Mouse (Mus musculus) bone marrow, adult 2 months (tissue): ENCODE data around the gene Olfr1453. TPM values are rescaled to one million over a fixed set of nuclear protein-coding genes. Genes with fewer than 3 reads are reported as not detected.
"Not testable (repeated sequence)": the region's sequence is repeated elsewhere in the genome, so short reads cannot be mapped to it uniquely, and the experiment has no call there.

Experiments
- H3K27ac ChIP-seq: fragments of 200-500 bp; 2 replicates; pipeline ENCODE4 v1.5.1; 2012; ENCODE audit warnings: low read depth, mild to moderate bottlenecking, control low read depth, inconsistent platforms, low read length; ENCODE audit not compliant: control insufficient read depth, poor library complexity, insufficient read depth
- H3K4me1 ChIP-seq: fragments of 200-500 bp; 2 replicates; pipeline ENCODE4 v1.6.1; 2011; ENCODE audit warnings: low read length; ENCODE audit not compliant: control insufficient read depth, insufficient read depth
- H3K4me3 ChIP-seq: fragments of 200-500 bp; replicated peaks from 2 replicates; pipeline ENCODE3; 2011; ENCODE audit warnings: mild to moderate bottlenecking, low read depth, low read length, control low read depth; ENCODE audit not compliant: control insufficient read depth
- CTCF ChIP-seq: fragments of 200-500 bp; IDR thresholded peaks from 2 replicates; pipeline ENCODE4 v1.5.1; 2011; ENCODE audit warnings: low read length, control low read depth; ENCODE audit not compliant: control insufficient read depth, insufficient read depth
- POLR2A ChIP-seq: fragments of 200-500 bp; IDR thresholded peaks from 2 replicates; pipeline ENCODE4 v1.6.1; 2011; ENCODE audit warnings: low read depth, mild to moderate bottlenecking, control low read depth, low read length, borderline replicate concordance; ENCODE audit not compliant: control insufficient read depth
- WGBS: fragments of 180-500 bp; shearing (Covaris S2); methylation state at CpG from one replicate; pipeline ENCODE4 v1.1.7; 2018; 5-methylcytosine and 5-hydroxymethylcytosine counted together
- polyA plus RNA-seq: library from polyadenylated mRNA; stranded (reverse); fragments of >200 nt; gene quantifications from 2 replicates; pipeline ENCODE4 v1.2.4, GENCODE M21; 2011; ENCODE audit warnings: low replicate concordance; ENCODE audit not compliant: missing spikeins, insufficient read depth, insufficient read length

Olfr1453 gene
- polyA plus RNA-seq, result not detected in 2 replicates

- no peaks in the 10 kb centered on the region for H3K4me1 ChIP-seq
- H3K4me3 ChIP-seq, result no peak within 1 kb of the TSS
- no peak within 1 kb of the TSS for H3K27ac ChIP-seq
- WGBS, result 40% methylated on average over 1 of the region's 1 CpGs
- TF ChIP-seq POLR2A (no peak), CTCF (no peak)
Observed at GRCm38 (mm10) chr19:13028227-13028626, at the start of gene Olfr1453. Gene Olfr1453, minus strand, starts transcription at chr19:13028327.

- TF ChIP-seq POLR2A, result no peak
- no peak for TF ChIP-seq CTCF
- no peaks in the 10 kb centered on the region for H3K4me1 ChIP-seq
- H3K4me3 ChIP-seq, result no peak within 1 kb of the TSS
- 61% methylated on average over 2 of the region's 2 CpGs for WGBS
- H3K27ac ChIP-seq, result no peak within 1 kb of the TSS
Observed at GRCm38 (mm10) chr19:13060310-13060709, 32.2 kb upstream of the Olfr1453 start, which contains the start of gene Olfr1454. Gene Olfr1454, plus strand, starts transcription at chr19:13060610.

GRCm38 (mm10) chr19:12994714-12995113, 33.4 kb downstream of the Olfr1453 start, which contains the start of gene Olfr1451:
Gene Olfr1451, plus strand, starts transcription at chr19:12995014.
- 50% methylated on average over 2 of the region's 2 CpGs for WGBS
- Histone ChIP-seq H3K4me1 (no peaks in the 10 kb centered on the region), H3K27ac (no peak within 1 kb of the TSS), H3K4me3 (no peak within 1 kb of the TSS)
- TF ChIP-seq CTCF, result no peak
- no peak for TF ChIP-seq POLR2A

- H3K27ac ChIP-seq, H3K4me3 ChIP-seq, H3K4me1 ChIP-seq: not testable (repeated sequence)
- WGBS, result 85% methylated on average over 4 of the region's 4 CpGs
Observed at GRCm38 (mm10) chr19:12992316-12992715, 35.8 kb downstream of the Olfr1453 start.

Other genes with a start within 250 kb of the Olfr1453 start
- 45.6 and 46.7 TPM in 2 replicates for gene Zfp91, start 232.2 kb downstream of the Olfr1453 start, polyA plus RNA-seq
- 4.2 and 12.3 TPM in 2 replicates for gene Lpxn, start 232.1 kb downstream of the Olfr1453 start, polyA plus RNA-seq
- gene Gm5244, start 181.6 kb downstream of the Olfr1453 start, polyA plus RNA-seq, result 2.2 and 4.3 TPM in 2 replicates
- gene Olfr1444, start 171.0 kb downstream of the Olfr1453 start, polyA plus RNA-seq, result not detected in 2 replicates
- gene Olfr1445, start 144.5 kb downstream of the Olfr1453 start, polyA plus RNA-seq, result not detected in 2 replicates
- not detected in 2 replicates for gene Olfr1446, start 134.8 kb downstream of the Olfr1453 start, polyA plus RNA-seq
- not detected in 2 replicates for gene Olfr1447, start 124.6 kb downstream of the Olfr1453 start, polyA plus RNA-seq
- not detected in 2 replicates for gene Olfr1448, start 103.9 kb downstream of the Olfr1453 start, polyA plus RNA-seq
- gene Olfr1449, start 97.5 kb downstream of the Olfr1453 start, polyA plus RNA-seq, result not detected in 2 replicates
- not detected in 2 replicates for gene Olfr1450, start 78.1 kb downstream of the Olfr1453 start, polyA plus RNA-seq
- gene Olfr1451, start 33.3 kb downstream of the Olfr1453 start, polyA plus RNA-seq, result not detected in 2 replicates
- gene Olfr1454, start 32.3 kb upstream of the Olfr1453 start, polyA plus RNA-seq, result not detected in 2 replicates
- not detected in 2 replicates for gene Olfr1457, start 69.6 kb upstream of the Olfr1453 start, polyA plus RNA-seq
- gene Olfr1458, start 78.4 kb upstream of the Olfr1453 start, polyA plus RNA-seq, result not detected in 2 replicates
- 0.17 TPM in 1 of 2 replicates, not detected in the other for gene Olfr1459, start 121.2 kb upstream of the Olfr1453 start, polyA plus RNA-seq
- not detected in 2 replicates for gene Olfr1461, start 134.7 kb upstream of the Olfr1453 start, polyA plus RNA-seq
- not detected in 2 replicates for gene Olfr1462, start 157.4 kb upstream of the Olfr1453 start, polyA plus RNA-seq
- gene Olfr1463, start 203.0 kb upstream of the Olfr1453 start, polyA plus RNA-seq, result not detected in 2 replicates